Mouse (Mus musculus) brain, embryonic 14.5 days (tissue): ENCODE results near the gene Ager. TPM values are rescaled to one million over a fixed set of nuclear protein-coding genes. Genes with fewer than 3 reads are reported as not detected.

Experiments
- DNase-seq: peaks from one replicate; pipeline ENCODE4 v3.0.0-alpha.2; 2011; ENCODE audit warnings: low read depth
- CTCF ChIP-seq: fragments of 200-500 bp; IDR thresholded peaks from 2 replicates; pipeline ENCODE4 v1.5.1; 2012; ENCODE audit warnings: inconsistent platforms, mild to moderate bottlenecking, moderate library complexity, borderline replicate concordance; ENCODE audit not compliant: insufficient read depth, insufficient read length; ENCODE audit errors: extremely low read depth
- POLR2A ChIP-seq: fragments of 200-500 bp; IDR thresholded peaks from 2 replicates; pipeline ENCODE4 v1.6.1; 2012; ENCODE audit warnings: mild to moderate bottlenecking, inconsistent platforms, borderline replicate concordance; ENCODE audit not compliant: poor library complexity, insufficient read depth, insufficient read length, severe bottlenecking; ENCODE audit errors: extremely low read depth
- polyA plus RNA-seq: library from polyadenylated mRNA; depleted of rRNA; stranded (reverse); fragments of >200 nt; gene quantifications from 2 replicates; pipeline ENCODE4 v1.2.3, GENCODE M21; 2012; rRNA removed

Ager gene
- polyA plus RNA-seq, result 5.1 and 9.0 TPM in 2 replicates

GRCm38 (mm10) chr17:34597566-34598095 lies at the start of gene Ager:
Gene Ager, plus strand, starts transcription at chr17:34597862.
- TF ChIP-seq CTCF (no peak), POLR2A (no peak)
- no peak for DNase-seq

- TF ChIP-seq POLR2A, result no peak
- no peak for DNase-seq
These were observed 48.5 kb upstream of the Ager start for GRCm38 (mm10) chr17:34549156-34549555.

GRCm38 (mm10) chr17:34549843-34550242 lies 47.8 kb upstream of the Ager start:
- no peak for DNase-seq
- TF ChIP-seq CTCF, result no peak
- TF ChIP-seq POLR2A, result no peak

- DNase-seq, result peak; percentile 69
- TF ChIP-seq CTCF (peak; percentile 90), POLR2A (no peak)
These were observed 42.2 kb upstream of the Ager start for GRCm38 (mm10) chr17:34555483-34555882.

- no peak for DNase-seq
- no peak for TF ChIP-seq CTCF
- no peak for TF ChIP-seq POLR2A
These were observed 41.3 kb upstream of the Ager start for GRCm38 (mm10) chr17:34556406-34556805.

GRCm38 (mm10) chr17:34557411-34557810 lies 40.3 kb upstream of the Ager start:
- TF ChIP-seq CTCF (no peak), POLR2A (no peak)
- no peak for DNase-seq

- DNase-seq, result no peak
- TF ChIP-seq CTCF, result no peak
- TF ChIP-seq POLR2A, result no peak
These were observed 38.5 kb upstream of the Ager start for GRCm38 (mm10) chr17:34559116-34559515.

- DNase-seq, result no peak
- no peak for TF ChIP-seq POLR2A
- TF ChIP-seq CTCF, result no peak
These were observed 37.8 kb upstream of the Ager start for GRCm38 (mm10) chr17:34559895-34560294.

- no peak for DNase-seq
- TF ChIP-seq POLR2A, result no peak
- no peak for TF ChIP-seq CTCF
These were observed 37.2 kb upstream of the Ager start for GRCm38 (mm10) chr17:34560438-34560837.

- TF ChIP-seq CTCF, result no peak
- no peak for TF ChIP-seq POLR2A
- DNase-seq, result peak; percentile 18
These were observed 36.5 kb upstream of the Ager start for GRCm38 (mm10) chr17:34561200-34561599.

- no peak for DNase-seq
- TF ChIP-seq POLR2A (no peak), CTCF (no peak)
These were observed 35.1 kb upstream of the Ager start for GRCm38 (mm10) chr17:34562595-34562994.

GRCm38 (mm10) chr17:34563354-34563753 lies 34.3 kb upstream of the Ager start:
- no peak for DNase-seq
- no peak for TF ChIP-seq CTCF
- TF ChIP-seq POLR2A, result no peak
